In genomic region chr2:160872395-160872794, GRCm38 (mm10) we compare ENCODE assay signal across 8 mouse cellular contexts. TPM values are rescaled to one million over a fixed set of nuclear protein-coding genes. Genes with fewer than 3 reads are reported as not detected.
DNase-seq lines count a peak whose midpoint lies in the region; ATAC-seq lines count a peak whose summit lies in the region.

No protein-coding gene starts in this region.

- peaks cover 10% of the 10 kb centered on the region for H3K4me1 ChIP-seq in embryonic facial prominence, embryonic 15.5 days
- H3K4me1 ChIP-seq in heart, embryonic 12.5 days (replicated peaks): peaks cover 7% of the 10 kb centered on the region
- peaks cover 16% of the 10 kb centered on the region for H3K4me1 ChIP-seq in kidney, embryonic 16.5 days (ENCODE audit: insufficient read depth, low read length)
- H3K4me1 ChIP-seq in liver, embryonic 12.5 days: peaks cover 18% of the 10 kb centered on the region
- peaks cover 4% of the 10 kb centered on the region; the same call in 1 of the 2 replicates for H3K4me1 ChIP-seq in stomach, embryonic 14.5 days (ENCODE audit: control insufficient read depth, insufficient read depth, low read length)

- H3K27me3 ChIP-seq in embryonic facial prominence, embryonic 15.5 days: no peaks in the 10 kb centered on the region
- H3K27me3 ChIP-seq in heart, embryonic 12.5 days (replicated peaks): no peaks in the 10 kb centered on the region
- no peaks in the 10 kb centered on the region for H3K27me3 ChIP-seq in kidney, embryonic 16.5 days (ENCODE audit: insufficient read depth, low read length)
- 0 out of 2 replicates have a peak, but pooled peaks cover 3% of the 10 kb centered on the region for H3K27me3 ChIP-seq in liver, embryonic 12.5 days (replicated peaks)
- H3K27me3 ChIP-seq in stomach, embryonic 14.5 days (ENCODE audit: control insufficient read depth, insufficient read depth, low read length): no peaks in the 10 kb centered on the region

- WGBS in embryonic facial prominence, embryonic 15.5 days: 1% methylated on average over 46 of the region's 47 CpGs
- WGBS in heart, embryonic 12.5 days: 0% methylated on average over 47 of the region's 47 CpGs
- WGBS in kidney, embryonic 16.5 days: 0% methylated on average over 30 of the region's 47 CpGs
- under 1% methylated on average over 45 of the region's 47 CpGs for WGBS in liver, embryonic 12.5 days (ENCODE audit: insufficient replicate concordance)
- 1% methylated on average over 39 of the region's 47 CpGs for WGBS in stomach, embryonic 14.5 days

- H3K27ac ChIP-seq in embryonic facial prominence, embryonic 15.5 days (replicated peaks): peak overlapping the region; percentile 99
- peak overlapping the region; percentile 97 for H3K27ac ChIP-seq in heart, embryonic 12.5 days (ENCODE audit: poor library complexity, severe bottlenecking)
- peak overlapping the region; percentile 98 for H3K27ac ChIP-seq in kidney, embryonic 16.5 days (ENCODE audit: low read length)
- H3K27ac ChIP-seq in liver, embryonic 12.5 days: peak overlapping the region; percentile 90
- peak overlapping the region; percentile 94 for H3K27ac ChIP-seq in stomach, embryonic 14.5 days (ENCODE audit: low read length)

- peak overlapping the region; percentile 94 for H3K4me3 ChIP-seq in embryonic facial prominence, embryonic 15.5 days (replicated peaks)
- peak overlapping the region; percentile 87 for H3K4me3 ChIP-seq in heart, embryonic 12.5 days
- peak overlapping the region; percentile 95 for H3K4me3 ChIP-seq in kidney, embryonic 16.5 days (ENCODE audit: low read length)
- peak overlapping the region; percentile 82 for H3K4me3 ChIP-seq in liver, embryonic 12.5 days
- peak overlapping the region; percentile 94 for H3K4me3 ChIP-seq in stomach, embryonic 14.5 days (ENCODE audit: low read depth, low read length)

- H3K9me3 ChIP-seq in embryonic facial prominence, embryonic 15.5 days (replicated peaks): no peaks in the 10 kb centered on the region
- no peaks in the 10 kb centered on the region; the same call in 1 of the 2 replicates for H3K9me3 ChIP-seq in heart, embryonic 12.5 days (replicated peaks)
- H3K9me3 ChIP-seq in kidney, embryonic 16.5 days (ENCODE audit: low read length): no peaks in the 10 kb centered on the region; the same call in 1 of the 2 replicates
- H3K9me3 ChIP-seq in liver, embryonic 12.5 days (replicated peaks): no peaks in the 10 kb centered on the region
- no peaks in the 10 kb centered on the region for H3K9me3 ChIP-seq in stomach, embryonic 14.5 days (ENCODE audit: control insufficient read depth, low read depth, low read length)

- H3K4me2 ChIP-seq in embryonic facial prominence, embryonic 15.5 days (replicated peaks): peak overlapping the region; percentile 74
- H3K4me2 ChIP-seq in heart, embryonic 12.5 days: peak overlapping the region; percentile 77
- peak overlapping the region; percentile 85 for H3K4me2 ChIP-seq in kidney, embryonic 16.5 days (replicated peaks; ENCODE audit: low read depth, low read length)
- peak overlapping the region; percentile 99 for H3K4me2 ChIP-seq in liver, embryonic 12.5 days
- peak overlapping the region; percentile 80 for H3K4me2 ChIP-seq in stomach, embryonic 14.5 days (replicated peaks; ENCODE audit: low read depth, low read length)

- H3K36me3 ChIP-seq in embryonic facial prominence, embryonic 15.5 days: no peaks in the 10 kb centered on the region
- H3K36me3 ChIP-seq in heart, embryonic 12.5 days: no peaks in the 10 kb centered on the region
- H3K36me3 ChIP-seq in kidney, embryonic 16.5 days (ENCODE audit: insufficient read depth, low read length): no peaks in the 10 kb centered on the region
- H3K36me3 ChIP-seq in liver, embryonic 12.5 days: no peaks in the 10 kb centered on the region
- H3K36me3 ChIP-seq in stomach, embryonic 14.5 days (ENCODE audit: control insufficient read depth, insufficient read depth, low read length): no peaks in the 10 kb centered on the region

- ATAC-seq in embryonic facial prominence, embryonic 15.5 days (ENCODE audit: insufficient number of reproducible peaks, low FRiP score, low TSS enrichment, low read depth): peak; percentile 89
- ATAC-seq in heart, embryonic 12.5 days (ENCODE audit: insufficient number of reproducible peaks, low FRiP score): peak; percentile 91
- ATAC-seq in kidney, embryonic 16.5 days (ENCODE audit: low FRiP score, low TSS enrichment): peak; percentile 90
- peak; percentile 89 for ATAC-seq in liver, embryonic 12.5 days
- ATAC-seq in stomach, embryonic 14.5 days (ENCODE audit: insufficient number of reproducible peaks, insufficient read depth, low FRiP score, low read depth): peak; percentile 87

- peak; percentile 70 to 71 for DNase-seq in B cell, adult 2 months
- DNase-seq in adrenal gland, postnatal 25 days: peak; percentile 83
- DNase-seq in natural killer cell, adult 2 months (ENCODE audit: low spot score in 2 of 2): peak; percentile 4 to 50

- peak overlapping the region; percentile 99 for H3K9ac ChIP-seq in embryonic facial prominence, embryonic 15.5 days
- peak overlapping the region; percentile 98 for H3K9ac ChIP-seq in heart, embryonic 12.5 days
- H3K9ac ChIP-seq in kidney, embryonic 16.5 days (replicated peaks; ENCODE audit: low read length): peak overlapping the region; percentile 95
- H3K9ac ChIP-seq in liver, embryonic 12.5 days: peak overlapping the region; percentile 94
- H3K9ac ChIP-seq in stomach, embryonic 14.5 days (replicated peaks; ENCODE audit: low read depth, low read length): peak overlapping the region; percentile 90

RNA-seq across cellular contexts. Expression of gene Zhx3, which starts 0.4 kb away (rescaled TPM):
- total RNA-seq in adrenal gland, postnatal 25 days (2021): 85.1 and 147 TPM in 2 replicates
- 13.2 and 14.3 TPM in 2 replicates for polyA plus RNA-seq in embryonic facial prominence, embryonic 15.5 days (2015; fragmentation: Nextera tagmentation; extraction: Ambion mirVana)
- 8.9 and 9.8 TPM in 2 replicates for polyA plus RNA-seq in heart, embryonic 12.5 days (2016; fragmentation: Nextera tagmentation; extraction: Ambion mirVana)
- 15.6 and 17.0 TPM in 2 replicates for polyA plus RNA-seq in kidney, embryonic 16.5 days (2015; fragmentation: Nextera tagmentation; extraction: Ambion mirVana)
- 2.9 and 3.1 TPM in 2 replicates for polyA plus RNA-seq in liver, embryonic 12.5 days (2016; fragmentation: Nextera tagmentation; extraction: Ambion mirVana)
- polyA plus RNA-seq in stomach, embryonic 14.5 days (2014; fragmentation: Nextera tagmentation; extraction: Ambion mirVana): 9.8 and 10.5 TPM in 2 replicates

RNA-seq across cellular contexts. Expression of gene Lpin3, which starts 8.1 kb away (rescaled TPM):
- 55.3 and 91.2 TPM in 2 replicates for total RNA-seq in adrenal gland, postnatal 25 days (2021)
- polyA plus RNA-seq in embryonic facial prominence, embryonic 15.5 days (2015; fragmentation: Nextera tagmentation; extraction: Ambion mirVana): 4.7 and 5.1 TPM in 2 replicates
- 1.4 and 2.3 TPM in 2 replicates for polyA plus RNA-seq in heart, embryonic 12.5 days (2016; fragmentation: Nextera tagmentation; extraction: Ambion mirVana)
- polyA plus RNA-seq in kidney, embryonic 16.5 days (2015; fragmentation: Nextera tagmentation; extraction: Ambion mirVana): 3.5 and 3.7 TPM in 2 replicates
- polyA plus RNA-seq in liver, embryonic 12.5 days (2016; fragmentation: Nextera tagmentation; extraction: Ambion mirVana): 0.98 and 1.1 TPM in 2 replicates
- 2.6 and 2.8 TPM in 2 replicates for polyA plus RNA-seq in stomach, embryonic 14.5 days (2014; fragmentation: Nextera tagmentation; extraction: Ambion mirVana)

RNA-seq across cellular contexts. Expression of gene Emilin3, which starts 39.7 kb away (rescaled TPM):
- total RNA-seq in adrenal gland, postnatal 25 days (2021): not detected in 2 replicates
- polyA plus RNA-seq in embryonic facial prominence, embryonic 15.5 days (2015; fragmentation: Nextera tagmentation; extraction: Ambion mirVana): 51.3 and 51.9 TPM in 2 replicates
- polyA plus RNA-seq in heart, embryonic 12.5 days (2016; fragmentation: Nextera tagmentation; extraction: Ambion mirVana): 2.8 and 3.1 TPM in 2 replicates
- 7.7 and 11.5 TPM in 2 replicates for polyA plus RNA-seq in kidney, embryonic 16.5 days (2015; fragmentation: Nextera tagmentation; extraction: Ambion mirVana)
- 0.99 and 1.3 TPM in 2 replicates for polyA plus RNA-seq in liver, embryonic 12.5 days (2016; fragmentation: Nextera tagmentation; extraction: Ambion mirVana)
- 23.2 and 25.8 TPM in 2 replicates for polyA plus RNA-seq in stomach, embryonic 14.5 days (2014; fragmentation: Nextera tagmentation; extraction: Ambion mirVana)

Comparison
In these comparisons a context has a peak if more than half of its experiments do, and no peak if none do; other contexts are left out.
1. Peak in every context shown above with its lines: DNase-seq, ATAC-seq, H3K4me3 ChIP-seq and H3K27ac ChIP-seq.
2. DNase-seq: peak in every context shown above with its lines; median percentile 83 in adrenal gland, postnatal 25 days; 70 in B cell, adult 2 months; 27 in natural killer cell, adult 2 months.